Mouse (Mus musculus) hindbrain, embryonic 13.5 days (tissue): ENCODE results near the gene Olfr710. TPM values are rescaled to one million over a fixed set of nuclear protein-coding genes. Genes with fewer than 3 reads are reported as not detected.
"Not testable (repeated sequence)": the region's sequence is repeated elsewhere in the genome, so short reads cannot be mapped to it uniquely, and the experiment has no call there.

Experiments used
- ATAC-seq: fragments of 200-750 bp; cut with Nextera tagmentation; 2 replicates; pipeline ENCODE4 v1.8.0; 2017; ENCODE audit warnings: moderate TSS enrichment; ENCODE audit not compliant: low FRiP score
- H3K27ac ChIP-seq: fragments of 300-500 bp; sonication (generic); 2 replicates; pipeline ENCODE4 v1.5.1; 2015; ENCODE audit warnings: inconsistent platforms, mild to moderate bottlenecking, moderate library complexity
- H3K27me3 ChIP-seq: fragments of 300-500 bp; sonication (generic); 2 replicates; pipeline ENCODE4 v1.6.1; 2015; ENCODE audit warnings: mild to moderate bottlenecking, inconsistent platforms
- H3K36me3 ChIP-seq: fragments of 300-500 bp; sonication (generic); 2 replicates; pipeline ENCODE4 v1.6.1; 2015; ENCODE audit warnings: mild to moderate bottlenecking, inconsistent platforms
- H3K4me1 ChIP-seq: fragments of 300-500 bp; sonication (generic); replicated peaks from 2 replicates; pipeline ENCODE4 v1.6.1; 2015; ENCODE audit warnings: inconsistent platforms
- H3K4me2 ChIP-seq: fragments of 300-500 bp; sonication (generic); 2 replicates; pipeline ENCODE4 v1.6.1; 2015; ENCODE audit warnings: inconsistent platforms, mild to moderate bottlenecking, moderate library complexity
- H3K4me3 ChIP-seq: fragments of 300-500 bp; sonication (generic); 2 replicates; pipeline ENCODE4 v1.5.1; 2015; ENCODE audit warnings: mild to moderate bottlenecking, inconsistent platforms
- H3K9ac ChIP-seq: fragments of 300-500 bp; sonication (generic); 2 replicates; pipeline ENCODE4 v1.6.1; 2015; ENCODE audit warnings: mild to moderate bottlenecking, inconsistent platforms
- H3K9me3 ChIP-seq: fragments of 300-500 bp; sonication (generic); 2 replicates; pipeline ENCODE4 v1.6.1; 2016; ENCODE audit warnings: inconsistent platforms
- WGBS: fragments of 180-500 bp; shearing (Covaris S2); methylation state at CpG from one replicate; pipeline ENCODE4 v1.1.7; 2015; 5-methylcytosine and 5-hydroxymethylcytosine counted together
- polyA plus RNA-seq: library from polyadenylated mRNA; unstranded; fragments of >200 nt; fragmentation: Nextera tagmentation; extraction: Ambion mirVana; gene quantifications from 2 replicates; pipeline ENCODE4 v1.2.1, GENCODE M21; 2015

Gene Olfr710
- not detected in 2 replicates for polyA plus RNA-seq

DNA sequence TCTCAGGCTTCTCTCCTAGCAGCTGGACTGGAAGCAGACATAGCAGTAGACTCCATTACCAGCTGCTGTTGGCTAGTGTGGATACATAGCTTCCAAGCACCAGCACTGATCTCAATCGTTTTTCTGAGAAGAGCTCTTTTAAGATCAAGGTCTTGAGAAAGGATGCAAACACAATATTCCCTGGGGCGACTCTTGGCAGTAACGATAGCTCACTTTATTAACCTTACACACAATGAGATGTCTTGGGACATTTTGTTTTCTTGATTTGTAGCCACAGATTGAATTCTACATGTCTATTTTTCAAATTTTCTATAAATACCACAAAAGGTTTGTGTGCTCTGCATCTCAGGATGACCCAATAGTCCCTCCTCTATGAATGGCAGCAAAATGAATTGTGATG lies at the start of gene Olfr710:
Gene Olfr710, minus strand, starts transcription at position 101 of the 400 bp plus-strand sequence.
- H3K4me2 ChIP-seq, result no peak within 1 kb of the TSS
- no peak within 1 kb of the TSS for H3K4me3 ChIP-seq
- no peaks in the 10 kb centered on the region for H3K27me3 ChIP-seq
- WGBS, result 81% methylated on average over 3 of the region's 3 CpGs
- ATAC-seq, result no peak
- H3K36me3 ChIP-seq, result no peaks in the 10 kb centered on the region
- no peak within 1 kb of the TSS for H3K27ac ChIP-seq
- H3K9ac ChIP-seq, result no peak within 1 kb of the TSS
- no peaks in the 10 kb centered on the region for H3K9me3 ChIP-seq
- no peaks in the 10 kb centered on the region for H3K4me1 ChIP-seq

DNA sequence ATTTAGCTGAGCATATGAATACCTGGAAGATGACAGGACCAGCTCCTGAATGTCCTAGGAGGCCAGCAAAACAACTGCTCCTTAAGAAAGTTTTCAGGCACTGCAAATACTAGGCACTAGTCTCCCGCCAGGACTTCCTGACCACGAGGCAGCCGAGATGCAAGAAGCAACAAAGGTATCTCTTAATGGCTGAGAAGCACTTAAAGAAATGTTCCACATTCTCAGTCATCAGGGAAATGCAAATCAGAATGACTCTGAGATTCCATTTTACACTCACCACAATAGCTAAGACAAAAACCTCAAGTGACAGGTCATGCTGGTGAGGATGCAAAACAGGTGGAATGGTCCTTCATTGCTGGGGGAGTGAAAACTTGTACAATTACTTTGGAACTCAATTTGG lies 37.1 kb upstream of the Olfr710 start:
- Histone ChIP-seq H3K27ac (no peak overlapping the region), H3K9ac (no peak overlapping the region), H3K4me3 (no peak overlapping the region), H3K9me3 (no peaks in the 10 kb centered on the region), H3K36me3 (no peaks in the 10 kb centered on the region), H3K27me3 (no peaks in the 10 kb centered on the region), H3K4me1 (no peaks in the 10 kb centered on the region), H3K4me2 (no peak overlapping the region)
- ATAC-seq, result no peak
- 90% methylated on average over 3 of the region's 3 CpGs for WGBS

DNA sequence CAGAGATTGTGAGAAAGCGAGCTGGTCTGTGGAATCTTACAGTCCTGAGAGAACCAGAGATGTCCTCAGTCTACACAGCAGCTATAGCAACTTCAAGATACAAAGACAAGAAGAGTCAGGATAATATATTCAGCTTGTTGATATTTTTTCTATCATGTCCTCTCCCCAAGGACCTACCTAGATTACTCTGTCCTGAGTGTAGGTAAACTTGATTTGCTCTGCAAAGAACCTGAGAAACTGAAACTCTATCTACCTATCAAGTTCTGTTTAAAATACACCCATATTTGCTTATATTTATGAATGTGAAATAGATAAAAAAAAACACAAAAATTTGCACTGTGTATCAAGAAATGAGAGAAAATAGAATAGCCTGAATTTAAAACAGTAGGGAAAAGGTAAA lies 27.2 kb upstream of the Olfr710 start, which contains the start of gene Olfr711:
Gene Olfr711, minus strand, starts transcription at position 101 of the 400 bp plus-strand sequence.
- ATAC-seq, result no peak
- WGBS, result 63% methylated on average over 1 of the region's 1 CpGs

DNA sequence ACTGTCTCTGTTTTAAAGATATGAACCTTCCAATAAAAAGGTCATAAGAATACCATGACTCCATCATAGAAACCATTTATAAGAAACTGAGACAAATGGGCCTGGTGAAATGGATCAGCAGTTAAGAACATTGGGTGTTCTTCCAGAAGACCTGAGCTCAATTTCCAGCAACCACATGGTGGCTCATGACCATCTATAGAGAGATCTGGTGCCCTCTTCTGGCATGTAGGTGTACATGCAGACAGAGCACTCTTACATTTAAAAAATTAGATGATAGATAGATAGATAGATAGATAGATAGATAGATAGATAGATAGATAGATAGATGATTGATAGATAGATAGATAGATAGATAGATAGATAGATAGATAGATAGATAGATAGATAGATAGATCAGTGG lies 19.4 kb upstream of the Olfr710 start:
- not testable (repeated sequence) for H3K27me3 ChIP-seq, H3K4me3 ChIP-seq, H3K4me2 ChIP-seq, H3K9me3 ChIP-seq, H3K27ac ChIP-seq, ATAC-seq, H3K9ac ChIP-seq, H3K4me1 ChIP-seq, H3K36me3 ChIP-seq

More for the DNA sequence above, 27.2 kb upstream of the Olfr710 start, which contains the start of gene Olfr711:
- H3K4me2 ChIP-seq, result no peak within 1 kb of the TSS
- H3K9ac ChIP-seq, result no peak within 1 kb of the TSS
- no peaks in the 10 kb centered on the region for H3K27me3 ChIP-seq
- H3K27ac ChIP-seq, result no peak within 1 kb of the TSS
- no peaks in the 10 kb centered on the region for H3K4me1 ChIP-seq
- no peaks in the 10 kb centered on the region for H3K9me3 ChIP-seq
- no peak within 1 kb of the TSS for H3K4me3 ChIP-seq
- H3K36me3 ChIP-seq, result no peaks in the 10 kb centered on the region

DNA sequence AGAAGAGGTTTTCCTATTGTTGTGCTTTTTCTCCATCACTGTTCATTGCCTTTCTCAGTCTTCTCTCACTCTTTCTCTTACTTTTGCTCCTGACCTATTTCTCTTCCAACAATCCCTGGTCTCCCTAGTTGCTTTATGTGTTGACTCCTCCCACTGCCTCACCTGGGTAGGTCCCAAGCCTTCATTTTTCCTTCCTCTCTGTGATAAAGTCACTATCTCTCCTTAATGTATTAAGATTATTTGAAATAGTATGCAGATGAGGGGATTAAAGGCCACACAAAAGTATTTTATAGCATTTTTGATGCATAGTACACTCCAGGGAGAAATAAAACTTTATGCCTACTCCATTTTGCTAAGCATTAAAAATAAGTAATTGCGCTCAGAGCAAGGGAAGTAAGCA lies 15.7 kb upstream of the Olfr710 start, which contains the start of gene Olfr6:
Gene Olfr6, minus strand, starts transcription at position 101 of the 400 bp plus-strand sequence.
- Histone ChIP-seq H3K4me3 (no peak within 1 kb of the TSS), H3K27me3 (no peaks in the 10 kb centered on the region), H3K36me3 (no peaks in the 10 kb centered on the region), H3K4me1 (no peaks in the 10 kb centered on the region), H3K27ac (no peak within 1 kb of the TSS), H3K9me3 (no peaks in the 10 kb centered on the region), H3K9ac (no peak within 1 kb of the TSS), H3K4me2 (no peak within 1 kb of the TSS)
- no peak for ATAC-seq
- 88% methylated on average over 1 of the region's 1 CpGs for WGBS

DNA sequence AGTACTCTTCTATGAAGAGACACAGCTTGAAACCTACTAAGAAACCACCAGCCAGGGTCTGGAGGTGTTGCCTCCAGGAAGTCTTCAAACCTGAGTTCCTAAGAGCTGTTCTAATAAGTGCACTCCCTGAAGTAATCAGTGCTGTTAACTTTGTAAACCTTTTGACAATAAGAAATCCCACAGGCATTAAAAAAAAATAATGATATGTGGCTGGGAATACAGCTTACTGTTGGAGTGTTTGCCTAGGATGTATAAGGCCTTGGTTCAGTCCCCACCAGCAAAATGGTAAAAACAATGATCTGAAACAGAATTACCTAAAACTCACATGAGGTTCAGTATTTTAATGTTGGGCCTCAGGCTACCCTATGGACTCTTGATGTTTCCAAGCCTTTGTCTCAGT lies 16.0 kb downstream of the Olfr710 start, which contains the start of gene Olfr709-ps1:
Gene Olfr709-ps1, minus strand, starts transcription at position 101 of the 400 bp plus-strand sequence.
- no peaks in the 10 kb centered on the region for H3K27me3 ChIP-seq
- no peak within 1 kb of the TSS for H3K4me2 ChIP-seq
- no peaks in the 10 kb centered on the region for H3K4me1 ChIP-seq
- no peak for ATAC-seq
- no peaks in the 10 kb centered on the region for H3K9me3 ChIP-seq
- H3K9ac ChIP-seq, result no peak within 1 kb of the TSS
- H3K36me3 ChIP-seq, result no peaks in the 10 kb centered on the region
- H3K4me3 ChIP-seq, result no peak within 1 kb of the TSS
- no peak within 1 kb of the TSS for H3K27ac ChIP-seq

DNA sequence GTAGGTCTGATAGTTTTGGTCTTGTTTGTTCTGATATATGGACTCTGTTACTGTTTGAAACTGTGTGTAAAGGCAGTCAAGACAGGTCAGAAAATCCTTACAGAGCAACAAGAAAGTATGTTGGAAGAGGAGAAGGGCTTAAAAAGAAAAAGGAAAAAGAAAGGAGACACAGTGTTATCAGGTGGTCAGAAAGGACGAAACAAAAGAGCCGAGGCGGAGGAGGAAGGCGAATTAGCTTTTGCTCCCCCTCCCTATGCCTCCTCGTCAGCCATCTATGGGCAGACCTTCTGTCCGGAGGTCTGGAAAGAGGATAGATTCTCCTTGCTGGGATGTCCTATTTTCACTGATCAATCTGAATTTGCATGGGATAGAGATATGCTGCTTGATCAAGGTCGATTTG lies 27.2 kb downstream of the Olfr710 start:
- not testable (repeated sequence) for H3K27me3 ChIP-seq, H3K36me3 ChIP-seq, ATAC-seq, H3K27ac ChIP-seq, H3K4me3 ChIP-seq, H3K9me3 ChIP-seq, H3K4me1 ChIP-seq, H3K4me2 ChIP-seq, H3K9ac ChIP-seq
- 84% methylated on average over 7 of the region's 7 CpGs for WGBS

DNA sequence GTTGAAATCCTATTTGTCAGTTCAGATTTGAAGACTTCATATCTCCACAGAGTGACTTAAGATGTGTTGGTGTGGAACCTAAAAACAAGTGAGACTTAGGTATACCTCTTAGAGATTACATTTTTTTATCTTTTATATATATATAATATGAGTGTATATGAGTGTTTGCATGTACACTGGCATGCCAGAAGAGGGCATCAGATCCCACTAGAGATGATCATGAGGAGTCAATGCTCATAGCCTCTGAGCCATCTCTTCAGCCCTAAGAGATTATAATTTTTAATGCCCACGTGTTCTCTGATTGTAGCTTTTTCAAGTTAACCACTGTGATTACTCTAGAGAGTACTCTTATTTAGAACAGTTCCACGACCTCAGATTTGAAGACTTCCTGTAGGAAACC lies 40.4 kb downstream of the Olfr710 start, which contains the start of gene Olfr1532-ps1:
Gene Olfr1532-ps1, plus strand, starts transcription at position 326 of the 400 bp plus-strand sequence.
- no peak within 1 kb of the TSS for H3K4me2 ChIP-seq
- no peaks in the 10 kb centered on the region for H3K36me3 ChIP-seq
- 72% methylated on average over 2 of the region's 2 CpGs for WGBS
- no peaks in the 10 kb centered on the region for H3K4me1 ChIP-seq
- H3K27me3 ChIP-seq, result no peaks in the 10 kb centered on the region
- no peak within 1 kb of the TSS for H3K27ac ChIP-seq
- ATAC-seq, result no peak
- H3K4me3 ChIP-seq, result no peak within 1 kb of the TSS
- H3K9ac ChIP-seq, result no peak within 1 kb of the TSS
- no peaks in the 10 kb centered on the region for H3K9me3 ChIP-seq

DNA sequence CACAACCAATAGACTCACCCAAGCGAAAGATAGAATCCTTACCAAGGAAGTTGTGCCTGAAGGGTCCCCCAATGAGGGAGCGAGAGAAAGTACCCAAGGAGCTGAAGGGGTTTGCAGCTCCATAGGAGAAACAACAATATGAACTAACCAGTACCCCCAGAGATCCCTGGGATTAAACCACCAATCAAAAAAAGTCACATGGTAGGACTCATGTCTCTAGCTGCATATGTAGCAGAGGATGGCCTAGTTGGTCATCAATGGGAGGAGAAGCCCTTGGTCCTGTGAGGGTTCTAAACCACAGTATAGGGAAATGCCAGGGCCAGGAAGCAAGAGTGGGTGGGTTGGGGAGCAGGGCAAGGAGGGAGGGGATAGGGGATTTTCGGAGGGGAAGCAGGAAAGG lies 47.0 kb downstream of the Olfr710 start, which contains the start of gene Olfr707:
Gene Olfr707, minus strand, starts transcription at position 101 of the 400 bp plus-strand sequence.
- H3K36me3 ChIP-seq, ATAC-seq, H3K4me1 ChIP-seq, H3K4me3 ChIP-seq, H3K27ac ChIP-seq, H3K4me2 ChIP-seq, H3K9ac ChIP-seq, H3K27me3 ChIP-seq, H3K9me3 ChIP-seq: not testable (repeated sequence)
- 88% methylated on average over 3 of the region's 3 CpGs for WGBS

Other genes starting within 250 kb of the Olfr710 start
- not detected in 2 replicates for gene Olfr695, start 231.9 kb downstream of the Olfr710 start, polyA plus RNA-seq
- not detected in 2 replicates for gene Olfr697, start 205.9 kb downstream of the Olfr710 start, polyA plus RNA-seq
- not detected in 2 replicates for gene Olfr698, start 192.9 kb downstream of the Olfr710 start, polyA plus RNA-seq
- gene Olfr699, start 155.1 kb downstream of the Olfr710 start, polyA plus RNA-seq, result not detected in 2 replicates
- gene Olfr700, start 139.5 kb downstream of the Olfr710 start, polyA plus RNA-seq, result not detected in 2 replicates
- not detected in 2 replicates for gene Olfr701, start 134.2 kb downstream of the Olfr710 start, polyA plus RNA-seq
- not detected in 2 replicates for gene Olfr702, start 114.4 kb downstream of the Olfr710 start, polyA plus RNA-seq
- gene Olfr703, start 105.0 kb downstream of the Olfr710 start, polyA plus RNA-seq, result not detected in 2 replicates
- gene Olfr704, start 85.1 kb downstream of the Olfr710 start, polyA plus RNA-seq, result not detected in 2 replicates
- not detected in 2 replicates for gene Olfr705, start 71.4 kb downstream of the Olfr710 start, polyA plus RNA-seq
- not detected in 2 replicates for gene Olfr706, start 60.1 kb downstream of the Olfr710 start, polyA plus RNA-seq
- gene Olfr707, start 47.1 kb downstream of the Olfr710 start, polyA plus RNA-seq, result not detected in 2 replicates
- not detected in 2 replicates for gene Olfr1532-ps1, start 40.3 kb downstream of the Olfr710 start, polyA plus RNA-seq
- gene Olfr709-ps1, start 16.1 kb downstream of the Olfr710 start, polyA plus RNA-seq, result not detected in 2 replicates
- not detected in 2 replicates for gene Olfr6, start 15.6 kb upstream of the Olfr710 start, polyA plus RNA-seq
- gene Olfr711, start 27.1 kb upstream of the Olfr710 start, polyA plus RNA-seq, result not detected in 2 replicates
- gene Olfr2, start 57.8 kb upstream of the Olfr710 start, polyA plus RNA-seq, result not detected in 2 replicates
- not detected in 2 replicates for gene Olfr713, start 82.9 kb upstream of the Olfr710 start, polyA plus RNA-seq
- gene Olfr714, start 122.7 kb upstream of the Olfr710 start, polyA plus RNA-seq, result not detected in 2 replicates
- gene Olfr17, start 144.9 kb upstream of the Olfr710 start, polyA plus RNA-seq, result not detected in 2 replicates
- not detected in 2 replicates for gene Olfr715b, start 162.1 kb upstream of the Olfr710 start, polyA plus RNA-seq
- not detected in 2 replicates for gene Olfr715, start 182.8 kb upstream of the Olfr710 start, polyA plus RNA-seq
- gene Olfr716, start 190.0 kb upstream of the Olfr710 start, polyA plus RNA-seq, result not detected in 2 replicates
- not detected in 2 replicates for gene Nlrp14, start 218.7 kb upstream of the Olfr710 start, polyA plus RNA-seq